Mouse (Mus musculus) bone marrow macrophage, adult 2 months (primary cell): ENCODE results near the gene Suv39h2. TPM values are rescaled to one million over a fixed set of nuclear protein-coding genes. Genes with fewer than 3 reads are reported as not detected.

Experiments
- H3K27ac ChIP-seq: 2 replicates; pipeline ENCODE4 v1.5.1; 2012; ENCODE audit warnings: low read depth, low read length; ENCODE audit not compliant: insufficient read depth
- H3K4me1 ChIP-seq: 2 replicates; pipeline ENCODE4 v1.6.1; 2012; ENCODE audit warnings: low read length; ENCODE audit not compliant: control insufficient read depth, insufficient read depth
- H3K4me3 ChIP-seq: 2 replicates; pipeline ENCODE4 v1.5.1; 2012; ENCODE audit warnings: mild to moderate bottlenecking, low read length, moderate library complexity; ENCODE audit not compliant: insufficient read depth
- CTCF ChIP-seq: IDR thresholded peaks from 2 replicates; pipeline ENCODE4 v1.5.1; 2012; ENCODE audit warnings: low read depth, mild to moderate bottlenecking, low read length, moderate library complexity
- POLR2A ChIP-seq: IDR thresholded peaks from 2 replicates; pipeline ENCODE4 v1.6.1; 2012; ENCODE audit warnings: mild to moderate bottlenecking, low read depth, low read length, borderline replicate concordance
- polyA plus RNA-seq: library from polyadenylated mRNA; stranded (reverse); fragments of >200 nt; gene quantifications from 2 replicates; pipeline ENCODE4 v1.2.4, GENCODE M21; 2012; ENCODE audit not compliant: missing spikeins, insufficient read depth, insufficient read length

Suv39h2 gene
- 1.1 and 1.5 TPM in 2 replicates for polyA plus RNA-seq

DNA sequence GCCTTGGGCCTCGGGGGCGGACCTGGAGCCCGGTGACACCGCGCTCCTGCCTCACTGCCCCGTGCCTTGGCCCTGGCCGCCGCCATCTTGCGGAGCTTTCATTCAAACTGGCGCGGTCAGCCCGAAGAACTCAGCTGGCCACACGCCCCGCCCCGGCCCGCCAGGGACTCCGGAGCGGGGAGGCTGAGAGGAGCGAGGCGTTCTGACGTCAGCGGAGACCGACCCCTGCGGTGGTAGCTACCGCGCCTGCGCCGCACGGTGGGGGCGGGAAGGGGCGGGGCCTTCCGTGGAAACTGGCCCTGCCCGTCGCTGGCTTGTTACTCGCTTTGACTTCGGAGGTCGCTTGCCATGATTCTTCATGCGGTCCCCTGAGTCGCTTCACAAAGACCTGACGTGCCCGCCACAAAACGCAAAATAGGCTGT is at the start of gene Suv39h2:
Gene Suv39h2, minus strand, starts transcription at position 171 of the 423 bp plus-strand sequence.
- peak within 1 kb of the TSS; percentile 25 for H3K27ac ChIP-seq
- peak within 1 kb of the TSS; percentile 82 for H3K4me3 ChIP-seq
- TF ChIP-seq CTCF, result no peak
- TF ChIP-seq POLR2A, result no peak
- H3K4me1 ChIP-seq, result peaks cover 22% of the 10 kb centered on the region

DNA sequence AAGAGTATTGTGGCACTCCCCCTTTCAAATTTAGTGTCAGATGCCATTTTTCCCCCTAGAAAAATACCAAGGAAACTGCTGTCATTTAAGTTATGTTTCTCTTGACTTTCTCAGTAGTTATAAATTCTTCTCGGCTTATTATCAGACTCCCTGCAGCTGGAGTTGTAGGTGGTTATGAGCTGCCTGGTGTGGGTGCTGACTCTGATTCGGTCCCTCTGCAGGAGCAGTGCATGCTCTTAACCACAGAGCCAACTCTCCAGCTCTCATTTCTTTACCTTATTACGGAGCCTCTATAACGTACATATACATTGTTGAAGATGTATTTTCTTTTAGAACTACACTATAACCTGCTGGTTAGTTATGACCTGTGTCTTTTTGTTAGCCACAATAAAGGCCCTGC is 47.7 kb upstream of the Suv39h2 start:
- TF ChIP-seq POLR2A (no peak), CTCF (no peak)
- Histone ChIP-seq H3K27ac (no peak overlapping the region), H3K4me3 (no peak overlapping the region), H3K4me1 (peaks cover 13% of the 10 kb centered on the region)

DNA sequence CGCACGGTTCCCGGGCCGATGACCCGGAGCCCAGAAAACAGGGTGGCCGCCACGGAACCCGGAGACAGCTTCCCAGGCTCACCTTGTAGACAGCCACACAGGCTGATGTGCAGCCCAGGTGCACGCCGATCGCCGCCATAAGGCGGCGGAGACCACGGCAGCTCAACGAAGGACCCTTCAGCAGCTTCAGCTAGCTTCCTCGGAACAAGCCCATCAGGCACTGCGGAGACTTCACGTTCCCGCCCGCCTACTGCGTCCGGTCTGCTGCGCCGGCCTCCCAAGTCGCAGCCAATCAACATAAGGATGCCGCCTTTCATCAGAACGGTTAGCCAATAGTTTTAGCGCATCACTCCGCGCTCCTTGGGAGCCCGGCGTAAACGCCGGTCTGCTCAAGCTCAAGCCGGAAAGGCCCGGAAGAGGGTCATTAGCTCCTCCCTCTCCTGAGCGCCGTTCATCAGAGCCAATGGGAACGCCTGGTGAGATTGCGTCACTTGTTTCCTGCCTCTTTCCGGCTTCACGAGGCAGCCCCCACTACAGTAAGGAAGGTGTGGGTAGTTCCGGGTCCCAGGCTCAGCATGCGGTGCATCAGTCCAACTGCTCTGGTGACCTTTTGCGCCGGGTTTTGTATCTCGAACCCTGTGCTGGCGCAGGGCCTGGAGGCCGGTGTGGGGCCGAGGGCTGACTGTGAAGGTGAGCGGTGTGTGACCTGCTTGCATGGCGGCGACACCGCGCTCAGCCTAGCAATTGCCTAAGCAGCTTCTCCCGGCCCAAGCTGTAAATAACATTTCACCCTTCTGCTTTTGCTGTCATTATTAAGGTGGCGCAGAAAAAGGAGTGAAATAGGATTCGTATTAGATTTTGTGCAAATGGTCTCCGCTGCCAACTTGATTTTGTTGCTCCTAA is 38.0 kb upstream of the Suv39h2 start, which contains the start of the genes Gm45902, Hspa14 and Cdnf:
Gene Gm45902, minus strand, starts transcription at position 239 of the 903 bp plus-strand sequence.
Gene Hspa14, minus strand, starts transcription at position 263 of the 903 bp plus-strand sequence.
Gene Cdnf, plus strand, starts transcription at position 479 of the 903 bp plus-strand sequence.
- Histone ChIP-seq H3K4me1 (peaks cover 8% of the 10 kb centered on the region), H3K27ac (peak within 1 kb of the TSS; percentile 57), H3K4me3 (peak within 1 kb of the TSS; percentile 86)
- no peak for TF ChIP-seq CTCF
- peak; percentile 70; the same call in 1 of the 2 replicates for TF ChIP-seq POLR2A

DNA sequence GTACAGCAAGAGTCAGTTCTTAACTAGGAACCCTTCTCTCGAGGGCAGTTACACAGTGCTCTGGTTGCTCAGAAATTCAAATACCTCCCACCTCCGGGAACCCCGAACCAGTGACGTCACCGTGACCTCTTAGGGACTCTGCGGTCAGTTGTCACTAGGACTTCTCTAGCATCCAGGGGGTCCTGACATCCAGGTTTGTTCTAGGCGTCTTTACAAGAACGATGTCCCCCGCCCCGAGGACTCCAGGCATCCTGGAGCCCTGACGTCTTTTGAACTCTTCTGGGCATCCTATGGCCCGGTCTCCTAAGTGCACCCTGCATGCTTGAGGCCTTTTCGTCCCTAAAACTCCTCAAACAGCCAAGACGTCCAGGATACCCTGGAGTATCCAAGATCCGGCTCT is 37.2 kb upstream of the Suv39h2 start:
- H3K4me1 ChIP-seq, result peaks cover 8% of the 10 kb centered on the region
- TF ChIP-seq CTCF (no peak), POLR2A (no peak)
- peak overlapping the region; percentile 80 for H3K4me3 ChIP-seq
- H3K27ac ChIP-seq, result peak overlapping the region; percentile 22; the same call in 1 of the 2 replicates

DNA sequence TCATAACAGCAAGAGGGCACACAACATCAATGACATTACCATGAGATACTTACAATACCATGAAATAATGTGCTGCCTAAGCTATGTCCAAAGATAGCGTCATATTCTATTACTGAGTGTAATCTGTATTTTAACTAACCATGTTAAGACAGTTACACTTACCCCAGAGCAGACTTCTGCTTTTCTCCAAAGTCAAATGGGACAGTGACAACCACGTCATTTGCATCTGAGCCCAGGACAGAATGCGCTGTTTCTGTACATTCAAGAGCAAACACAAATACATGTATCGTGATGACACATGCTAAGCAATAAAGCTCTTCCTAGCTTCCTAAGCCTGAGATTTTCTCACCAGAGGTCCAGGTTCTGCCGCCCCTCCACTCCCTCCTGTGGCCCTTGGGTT is 26.1 kb upstream of the Suv39h2 start:
- Histone ChIP-seq H3K4me1 (peaks cover 22% of the 10 kb centered on the region), H3K27ac (no peak overlapping the region), H3K4me3 (no peak overlapping the region)
- TF ChIP-seq CTCF, result no peak
- TF ChIP-seq POLR2A, result no peak

DNA sequence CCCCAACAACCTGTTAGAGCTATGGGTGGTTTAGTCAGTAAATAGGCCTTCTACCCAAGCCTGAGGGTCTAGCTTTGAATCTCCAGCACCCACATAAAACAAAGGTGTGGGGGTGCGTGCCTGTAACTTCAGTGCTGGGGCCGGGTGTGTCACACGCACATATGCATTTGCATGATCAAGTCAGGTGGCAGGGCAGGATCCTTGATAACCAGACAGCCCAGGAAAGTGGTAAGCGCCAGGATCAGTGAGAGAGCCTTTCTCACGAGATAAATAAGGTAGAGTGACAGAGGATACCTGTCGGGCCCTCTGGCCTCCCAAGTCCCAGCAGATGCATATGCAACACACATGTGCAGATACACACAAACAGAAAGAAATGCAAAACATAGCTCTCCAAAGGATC is 24.7 kb upstream of the Suv39h2 start:
- TF ChIP-seq CTCF, result no peak
- no peak for TF ChIP-seq POLR2A
- peaks cover 22% of the 10 kb centered on the region for H3K4me1 ChIP-seq
- H3K27ac ChIP-seq, result peak overlapping the region; percentile 63
- H3K4me3 ChIP-seq, result no peak overlapping the region

DNA sequence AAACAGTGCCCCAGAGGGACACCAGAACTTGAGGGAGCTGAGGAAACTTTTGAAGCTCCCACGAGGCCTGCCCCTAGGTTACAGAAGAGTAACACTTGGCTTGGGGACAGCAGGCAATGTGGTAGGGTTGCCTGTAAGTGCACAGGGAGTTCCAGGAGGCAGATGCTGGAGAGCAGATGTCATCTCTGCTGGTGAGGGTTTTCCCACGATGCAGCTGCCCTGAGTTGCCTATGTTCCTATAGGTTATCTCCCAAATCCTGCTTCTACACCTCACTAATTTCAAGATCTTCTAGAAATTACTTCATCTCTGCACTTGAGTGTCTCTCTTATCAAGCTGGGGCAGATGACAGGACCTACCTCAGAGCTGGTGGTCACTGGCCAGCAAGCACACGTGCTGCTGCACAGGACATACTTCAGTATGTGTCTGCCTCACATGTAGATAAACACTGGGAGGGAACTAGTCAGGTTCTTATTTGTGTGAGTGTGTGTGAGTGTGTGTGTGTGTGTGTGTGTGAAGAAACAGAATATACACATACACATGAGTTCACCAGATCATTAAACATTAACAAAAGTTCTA is 19.1 kb upstream of the Suv39h2 start:
- TF ChIP-seq POLR2A (no peak), CTCF (no peak)
- Histone ChIP-seq H3K27ac (no peak overlapping the region), H3K4me3 (no peak overlapping the region), H3K4me1 (peaks cover 1% of the 10 kb centered on the region)

DNA sequence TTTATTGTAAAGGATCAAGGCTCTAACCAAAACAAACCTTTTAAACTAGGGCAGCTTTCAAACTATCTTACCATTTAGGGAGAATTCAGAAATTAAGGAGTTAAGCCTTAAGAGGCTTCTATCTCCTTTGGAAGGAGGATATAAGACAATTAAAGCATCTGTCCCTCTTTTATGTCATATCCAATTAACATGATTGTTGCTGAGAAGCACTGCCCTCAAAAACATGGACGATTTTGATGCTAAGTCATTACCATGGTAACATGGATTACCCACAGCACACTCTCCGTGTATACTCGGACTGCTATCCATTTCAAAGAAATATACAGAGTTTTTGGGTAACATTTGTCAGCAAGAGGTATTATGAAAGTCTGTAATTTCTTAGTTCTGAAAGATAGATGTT is 15.0 kb upstream of the Suv39h2 start:
- no peak for TF ChIP-seq CTCF
- TF ChIP-seq POLR2A, result no peak
- no peaks in the 10 kb centered on the region for H3K4me1 ChIP-seq
- no peak overlapping the region for H3K27ac ChIP-seq
- no peak overlapping the region for H3K4me3 ChIP-seq

DNA sequence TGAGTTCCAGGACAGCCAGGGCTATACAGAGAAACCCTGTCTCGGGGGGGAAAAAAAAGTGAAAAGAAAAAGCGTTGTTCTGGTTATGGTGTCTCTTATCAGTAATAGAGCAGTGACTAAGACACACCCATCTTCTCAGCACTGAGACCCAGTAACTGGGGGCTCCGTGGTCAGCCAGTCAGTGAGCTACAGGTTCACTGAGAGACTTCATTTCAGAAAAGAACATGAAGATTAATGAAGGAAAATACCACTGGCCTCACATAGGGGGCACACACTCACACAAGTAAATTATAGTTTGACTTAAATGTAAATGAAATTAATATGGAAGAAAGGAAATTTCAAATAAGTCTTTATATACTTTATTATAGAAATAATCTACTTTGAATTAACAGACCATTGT is 5.4 kb upstream of the Suv39h2 start:
- TF ChIP-seq CTCF (no peak), POLR2A (no peak)
- H3K27ac ChIP-seq, result no peak overlapping the region
- no peak overlapping the region for H3K4me3 ChIP-seq
- peaks cover 7% of the 10 kb centered on the region for H3K4me1 ChIP-seq
